Mouse (Mus musculus): Measurements from ENCODE around the gene Fnd3c2. TPM values are rescaled to one million over a fixed set of nuclear protein-coding genes. Genes with fewer than 3 reads are reported as not detected.
"Not testable (repeated sequence)": the region's sequence is repeated elsewhere in the genome, so short reads cannot be mapped to it uniquely, and the experiment has no call there.

Fnd3c2 gene
- total RNA-seq (2015; ENCODE audit: low replicate concordance) (not detected in 2 replicates), total RNA-seq (2017; ENCODE audit: low replicate concordance) (not detected in 2 replicates)

GRCm38 (mm10) chrX:106255276-106255675, at the start of gene Fnd3c2:
TSS of gene Fnd3c2 (minus strand) at chrX:106255376.
- ATAC-seq (replicated peaks; ENCODE audit: low FRiP score, poor library complexity, severe bottlenecking), result no peak

- no peak for ATAC-seq (replicated peaks; ENCODE audit: low FRiP score, poor library complexity, severe bottlenecking)
Observed at GRCm38 (mm10) chrX:106284441-106284840, 29.3 kb upstream of the Fnd3c2 start.

- ATAC-seq (replicated peaks; ENCODE audit: low FRiP score, poor library complexity, severe bottlenecking), result no peak
Observed at GRCm38 (mm10) chrX:106221058-106221457, 34.1 kb downstream of the Fnd3c2 start, which contains the start of gene Taf9b. TSS of gene Taf9b (minus strand) at chrX:106221158.

- ATAC-seq (replicated peaks; ENCODE audit: low FRiP score, poor library complexity, severe bottlenecking), result peak; percentile 100
Observed at GRCm38 (mm10) chrX:106219171-106220032, 35.8 kb downstream of the Fnd3c2 start.

GRCm38 (mm10) chrX:106209100-106209499, 46.1 kb downstream of the Fnd3c2 start:
- ATAC-seq (replicated peaks; ENCODE audit: low FRiP score, poor library complexity, severe bottlenecking), result no peak

GRCm38 (mm10) chrX:106198904-106199303, 56.3 kb downstream of the Fnd3c2 start:
- ATAC-seq (replicated peaks; ENCODE audit: low FRiP score, poor library complexity, severe bottlenecking), result no peak

GRCm38 (mm10) chrX:106197308-106197707, 57.9 kb downstream of the Fnd3c2 start:
- ATAC-seq (replicated peaks; ENCODE audit: low FRiP score, poor library complexity, severe bottlenecking), result no peak

GRCm38 (mm10) chrX:106194361-106194760, 60.8 kb downstream of the Fnd3c2 start:
- not testable (repeated sequence) for ATAC-seq (replicated peaks; ENCODE audit: low FRiP score, poor library complexity, severe bottlenecking)

GRCm38 (mm10) chrX:106190091-106190490, 65.1 kb downstream of the Fnd3c2 start:
- ATAC-seq (replicated peaks; ENCODE audit: low FRiP score, poor library complexity, severe bottlenecking), result no peak

GRCm38 (mm10) chrX:106189356-106189755, 65.8 kb downstream of the Fnd3c2 start:
- no peak for ATAC-seq (replicated peaks; ENCODE audit: low FRiP score, poor library complexity, severe bottlenecking)

- ATAC-seq (replicated peaks; ENCODE audit: low FRiP score, poor library complexity, severe bottlenecking), result no peak
Observed at GRCm38 (mm10) chrX:106187737-106188136, 67.4 kb downstream of the Fnd3c2 start.

- peak; percentile 99 for ATAC-seq (replicated peaks; ENCODE audit: low FRiP score, poor library complexity, severe bottlenecking)
Observed at GRCm38 (mm10) chrX:106186713-106187649, 68.2 kb downstream of the Fnd3c2 start, which contains the start of gene Pgk1. TSS of gene Pgk1 (plus strand) at chrX:106187100.

GRCm38 (mm10) chrX:106185706-106186105, 69.5 kb downstream of the Fnd3c2 start:
- no peak for ATAC-seq (replicated peaks; ENCODE audit: low FRiP score, poor library complexity, severe bottlenecking)

Other genes starting within 250 kb of the Fnd3c2 start
- gene Magt1, start 243.5 kb downstream of the Fnd3c2 start, total RNA-seq (2015; ENCODE audit: low replicate concordance), result 16.6 and 18.4 TPM in 2 replicates
- gene Magt1, start 243.5 kb downstream of the Fnd3c2 start, total RNA-seq (2017; ENCODE audit: low replicate concordance), result 20.3 and 37.4 TPM in 2 replicates
- 69.2 and 110 TPM in 2 replicates for gene Cox7b, start 239.7 kb downstream of the Fnd3c2 start, total RNA-seq (2015; ENCODE audit: low replicate concordance)
- gene Cox7b, start 239.7 kb downstream of the Fnd3c2 start, total RNA-seq (2017; ENCODE audit: low replicate concordance), result 104 and 107 TPM in 2 replicates
- 2.9 and 3.8 TPM in 2 replicates for gene Atp7a, start 228.1 kb downstream of the Fnd3c2 start, total RNA-seq (2015; ENCODE audit: low replicate concordance)
- 2.8 and 5.4 TPM in 2 replicates for gene Atp7a, start 228.1 kb downstream of the Fnd3c2 start, total RNA-seq (2017; ENCODE audit: low replicate concordance)
- 1.3 and 11.5 TPM in 2 replicates for gene Tlr13, start 112.2 kb downstream of the Fnd3c2 start, total RNA-seq (2015; ENCODE audit: low replicate concordance)
- 3.0 and 4.0 TPM in 2 replicates for gene Tlr13, start 112.2 kb downstream of the Fnd3c2 start, total RNA-seq (2017; ENCODE audit: low replicate concordance)
- gene Pgk1, start 68.3 kb downstream of the Fnd3c2 start, total RNA-seq (2015; ENCODE audit: low replicate concordance), result 54.1 and 54.5 TPM in 2 replicates
- 28.2 and 28.8 TPM in 2 replicates for gene Pgk1, start 68.3 kb downstream of the Fnd3c2 start, total RNA-seq (2017; ENCODE audit: low replicate concordance)
- 1.3 and 8.3 TPM in 2 replicates for gene Taf9b, start 34.2 kb downstream of the Fnd3c2 start, total RNA-seq (2015; ENCODE audit: low replicate concordance)
- gene Taf9b, start 34.2 kb downstream of the Fnd3c2 start, total RNA-seq (2017; ENCODE audit: low replicate concordance), result 1.8 and 6.3 TPM in 2 replicates
- not detected in 2 replicates for gene Fndc3c1, start 230.0 kb upstream of the Fnd3c2 start, total RNA-seq (2015; ENCODE audit: low replicate concordance)
- not detected in 2 replicates for gene Fndc3c1, start 230.0 kb upstream of the Fnd3c2 start, total RNA-seq (2017; ENCODE audit: low replicate concordance)